In the genomic region with DNA sequence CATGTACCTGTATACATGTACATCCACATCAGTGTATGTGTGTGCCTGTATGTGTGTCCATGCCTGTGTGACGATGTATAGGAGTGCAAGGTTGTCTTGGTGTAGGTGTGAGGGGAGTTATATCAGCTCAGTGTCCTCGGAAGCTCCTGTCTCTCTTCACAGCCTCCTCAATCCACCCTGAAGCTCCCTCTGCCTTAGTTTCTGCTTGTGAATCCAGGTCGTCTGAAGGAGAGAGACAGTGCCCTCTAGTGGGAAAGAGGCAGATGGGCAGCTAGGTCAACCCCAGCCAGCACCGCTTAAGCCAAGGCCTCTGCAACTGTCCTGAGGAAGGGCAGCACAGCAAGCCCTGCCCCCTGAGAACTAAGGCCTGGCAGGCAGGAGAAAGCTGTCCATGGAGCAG, we compare ENCODE assay signal across 8 mouse cellular contexts. TPM values are rescaled to one million over a fixed set of nuclear protein-coding genes. Genes with fewer than 3 reads are reported as not detected.
DNase-seq lines count a peak whose midpoint lies in the region; TF ChIP-seq lines count a peak whose summit lies in the region.

No protein-coding gene starts in this region.

- 2% methylated on average over 4 of the region's 4 CpGs for WGBS in heart, adult 2 months
- WGBS in heart, embryonic 10.5 days, result 8% methylated on average over 4 of the region's 4 CpGs
- WGBS in midbrain, embryonic 10.5 days, result 9% methylated on average over 4 of the region's 4 CpGs

- H3K9me3 ChIP-seq in heart, embryonic 10.5 days, result no peaks in the 10 kb centered on the region
- no peaks in the 10 kb centered on the region for H3K9me3 ChIP-seq in midbrain, embryonic 10.5 days (replicated peaks)

- H3K36me3 ChIP-seq in heart, adult 2 months (ENCODE audit: control insufficient read depth, insufficient read depth, low read length), result no peaks in the 10 kb centered on the region
- no peaks in the 10 kb centered on the region for H3K36me3 ChIP-seq in heart, embryonic 10.5 days
- no peaks in the 10 kb centered on the region for H3K36me3 ChIP-seq in midbrain, embryonic 10.5 days
- no peaks in the 10 kb centered on the region for H3K36me3 ChIP-seq in splenic B cell, adult 2 months (ENCODE audit: control insufficient read depth, insufficient read depth, low read length, poor library complexity, severe bottlenecking)

- TF ChIP-seq EP300 in heart, adult 2 months (IDR thresholded peaks at IDR 0.05; ENCODE audit: insufficient read depth, low read depth, low read length), result 0 out of 2 replicates have a peak, but pooled peaks have one; percentile 64

- H3K9ac ChIP-seq in heart, adult 2 months (ENCODE audit: low read depth, low read length), result no peak overlapping the region

- TF ChIP-seq CTCF in heart, adult 2 months (IDR thresholded peaks at IDR 0.05), result peak; percentile 96

- no peak overlapping the region for H3K27ac ChIP-seq in heart, adult 2 months
- no peak overlapping the region for H3K27ac ChIP-seq in heart, embryonic 10.5 days
- 0 out of 2 replicates have a peak overlapping the region, but pooled peaks have one; percentile 23 for H3K27ac ChIP-seq in midbrain, embryonic 10.5 days (replicated peaks)

- no peak for TF ChIP-seq POLR2A in heart, adult 2 months (IDR thresholded peaks at IDR 0.05; ENCODE audit: insufficient read depth, low read depth, low read length)

- no peaks in the 10 kb centered on the region for H3K4me1 ChIP-seq in heart, adult 2 months (ENCODE audit: control insufficient read depth, insufficient read depth, low read length)
- peaks cover 16% of the 10 kb centered on the region for H3K4me1 ChIP-seq in heart, embryonic 10.5 days
- peaks cover 48% of the 10 kb centered on the region for H3K4me1 ChIP-seq in midbrain, embryonic 10.5 days

- H3K79me2 ChIP-seq in heart, adult 2 months (replicated peaks; ENCODE audit: control insufficient read depth, insufficient read depth, low read length), result no peaks in the 10 kb centered on the region

- intact Hi-C loops in heart, adult 2 months (cut with DNase I), result loop anchor here (1.0 to 5.0 kb wide), 2 partner anchors 92 to 191 kb away; no protein-coding TSS in a partner anchor
- intact Hi-C loops in heart, postnatal 14 days (cut with DNase I), result loop anchor here (1.0 to 5.0 kb wide), 2 partner anchors 92 to 196 kb away; no protein-coding TSS in a partner anchor

- no peaks in the 10 kb centered on the region for H3K27me3 ChIP-seq in heart, adult 2 months (ENCODE audit: control insufficient read depth, insufficient read depth, low read length)
- peaks cover 45% of the 10 kb centered on the region for H3K27me3 ChIP-seq in heart, embryonic 10.5 days (ENCODE audit: insufficient read depth, poor library complexity, severe bottlenecking)
- H3K27me3 ChIP-seq in midbrain, embryonic 10.5 days (ENCODE audit: low read depth, poor library complexity, severe bottlenecking), result peaks cover 32% of the 10 kb centered on the region
- H3K27me3 ChIP-seq in splenic B cell, adult 2 months (ENCODE audit: control insufficient read depth, insufficient read depth, low read length, poor library complexity, severe bottlenecking), result no peaks in the 10 kb centered on the region

- DNase-seq in heart, adult 2 months, result peak; percentile 50 to 52
- DNase-seq in heart, embryonic 10.5 days (ENCODE audit: low spot score), result no peak
- DNase-seq in T-cell, adult 2 months (ENCODE audit: low spot score), result peak; percentile 28
- DNase-seq in embryo, embryonic 10.5 days (ENCODE audit: low spot score), result peak; percentile 86
- peak; percentile 42 to 68 for DNase-seq in heart, postnatal 14 days
- DNase-seq in layer of hippocampus, postnatal 25 days (ENCODE audit: extremely low spot score in 1 of 2, low spot score in 1 of 2), result peak; percentile 19 to 38
- peak; percentile 67 for DNase-seq in midbrain, embryonic 10.5 days (ENCODE audit: low spot score)
- peak; percentile 66 for DNase-seq in splenic B cell, adult 2 months (ENCODE audit: low read depth, low spot score)

- H3K4me3 ChIP-seq in heart, adult 2 months, result no peak overlapping the region
- no peak overlapping the region for H3K4me3 ChIP-seq in heart, embryonic 10.5 days
- no peak overlapping the region for H3K4me3 ChIP-seq in midbrain, embryonic 10.5 days

RNA-seq across cellular contexts. Expression of gene Smarcd1, which starts 13.2 kb away (rescaled TPM):
- total RNA-seq in heart, adult 2 months (2021), result 10 to 100 TPM; 20.1 to 20.6 TPM
- 39.0 and 58.0 TPM in 2 replicates for polyA plus RNA-seq in heart, adult 2 months (2012; rRNA removed)
- polyA plus RNA-seq in heart, embryonic 10.5 days (2016; fragmentation: Nextera tagmentation; extraction: Ambion mirVana), result 31.1 and 45.5 TPM in 2 replicates
- 10 to 100 TPM; 25.9 to 28.4 TPM for total RNA-seq in heart, postnatal 14 days (2021)
- total RNA-seq in layer of hippocampus, postnatal 25 days (2021), result 100 to 1,000 TPM; 101 to 117 TPM
- polyA plus RNA-seq in midbrain, embryonic 10.5 days (2016; fragmentation: Nextera tagmentation; extraction: Ambion mirVana), result 98.1 and 112 TPM in 2 replicates

RNA-seq across cellular contexts. Expression of gene Gm17349, which starts 16.6 kb away (rescaled TPM):
- total RNA-seq in heart, adult 2 months (2021), result 1 to 10 TPM; 3.7 to 4.1 TPM
- not detected in 2 replicates for polyA plus RNA-seq in heart, adult 2 months (2012; rRNA removed)
- polyA plus RNA-seq in heart, embryonic 10.5 days (2016; fragmentation: Nextera tagmentation; extraction: Ambion mirVana), result not detected in 2 replicates
- total RNA-seq in heart, postnatal 14 days (2021), result 1 to 10 TPM; 5.0 to 5.1 TPM
- 1 to 10 TPM; 5.3 to 9.0 TPM for total RNA-seq in layer of hippocampus, postnatal 25 days (2021)
- polyA plus RNA-seq in midbrain, embryonic 10.5 days (2016; fragmentation: Nextera tagmentation; extraction: Ambion mirVana), result not detected in 2 replicates

RNA-seq across cellular contexts. Expression of gene Asic1, which starts 18.5 kb away (rescaled TPM):
- under 1 TPM; 0.42 to 0.50 TPM for total RNA-seq in heart, adult 2 months (2021)
- 1.3 TPM in 2 replicates for polyA plus RNA-seq in heart, adult 2 months (2012; rRNA removed)
- 3.2 and 5.2 TPM in 2 replicates for polyA plus RNA-seq in heart, embryonic 10.5 days (2016; fragmentation: Nextera tagmentation; extraction: Ambion mirVana)
- total RNA-seq in heart, postnatal 14 days (2021), result under 1 TPM; 0.29 to 0.74 TPM
- 10 to 100 TPM; 29.6 to 32.0 TPM for total RNA-seq in layer of hippocampus, postnatal 25 days (2021)
- polyA plus RNA-seq in midbrain, embryonic 10.5 days (2016; fragmentation: Nextera tagmentation; extraction: Ambion mirVana), result 6.0 and 14.9 TPM in 2 replicates

RNA-seq across cellular contexts. Expression of gene Gpd1, which starts 28.6 kb away (rescaled TPM):
- 10 to 100 TPM; 51.4 to 64.6 TPM for total RNA-seq in heart, adult 2 months (2021)
- polyA plus RNA-seq in heart, adult 2 months (2012; rRNA removed), result 125 and 177 TPM in 2 replicates
- polyA plus RNA-seq in heart, embryonic 10.5 days (2016; fragmentation: Nextera tagmentation; extraction: Ambion mirVana), result 0.74 and 0.87 TPM in 2 replicates
- total RNA-seq in heart, postnatal 14 days (2021), result 10 to 100 TPM; 61.7 to 91.3 TPM
- 100 to 1,000 TPM; 128 to 145 TPM for total RNA-seq in layer of hippocampus, postnatal 25 days (2021)
- 0.40 and 0.62 TPM in 2 replicates for polyA plus RNA-seq in midbrain, embryonic 10.5 days (2016; fragmentation: Nextera tagmentation; extraction: Ambion mirVana)

RNA-seq across cellular contexts. Expression of gene Cox14, which starts 36.7 kb away (rescaled TPM):
- 100 to 1,000 TPM; 215 to 236 TPM for total RNA-seq in heart, adult 2 months (2021)
- 326 and 358 TPM in 2 replicates for polyA plus RNA-seq in heart, adult 2 months (2012; rRNA removed)
- polyA plus RNA-seq in heart, embryonic 10.5 days (2016; fragmentation: Nextera tagmentation; extraction: Ambion mirVana), result 164 and 187 TPM in 2 replicates
- 100 to 1,000 TPM; 207 to 250 TPM for total RNA-seq in heart, postnatal 14 days (2021)
- total RNA-seq in layer of hippocampus, postnatal 25 days (2021), result 100 to 1,000 TPM; 124 to 135 TPM
- polyA plus RNA-seq in midbrain, embryonic 10.5 days (2016; fragmentation: Nextera tagmentation; extraction: Ambion mirVana), result 157 and 159 TPM in 2 replicates

Comparison
In these comparisons a context has a peak if more than half of its experiments do, and no peak if none do; other contexts are left out.
1. RNA of gene Asic1, which starts 18.5 kb away (total RNA-seq): 29.6 to 32.0 TPM in layer of hippocampus, postnatal 25 days; 0.29 to 0.74 TPM in heart, postnatal 14 days and 0.42 to 0.50 TPM in heart, adult 2 months; every median in the first group is over 10 times any median in the second.